In genomic region chr1:186719708-186720107, GRCm38 (mm10) we compare ENCODE assay signal across 13 mouse cellular contexts. TPM values are rescaled to one million over a fixed set of nuclear protein-coding genes. Genes with fewer than 3 reads are reported as not detected.
A peak's percentile ranks its signal among the peaks of the same experiment; 100 is the strongest.
DNase-seq lines count a peak whose midpoint lies in the region; ATAC-seq and TF ChIP-seq lines count a peak whose summit lies in the region.
"Had no signal": no experiment of that assay in that cellular context is flagged by ENCODE, and none has a peak within 500 bp of the region (broad histone marks: within the 10 kb centered on the region; RNA-seq: fewer than 3 reads in every experiment).

No protein-coding gene starts in this region.

- TF ChIP-seq EP300 in heart, postnatal 0 days (IDR thresholded peaks at IDR 0.05; ENCODE audit: low read depth) = no peak
- TF ChIP-seq EP300 in MEL (IDR thresholded peaks at IDR 0.05; ENCODE audit: low read depth in 1 of 2, low read length in 2 of 2) = no peak

- no peak for TF ChIP-seq POLR2A in MEL (IDR thresholded peaks at IDR 0.05; ENCODE audit: control insufficient read depth in 1 of 2, insufficient read depth in 1 of 2, low read depth in 1 of 2, low read length in 2 of 2, poor library complexity in 1 of 2)
- no peak for TF ChIP-seq POLR2A in brain, embryonic 14.5 days (IDR thresholded peaks at IDR 0.05; ENCODE audit: borderline replicate concordance, extremely low read depth, insufficient read depth, insufficient read length, poor library complexity, severe bottlenecking)

- TF ChIP-seq CTCF in heart, postnatal 0 days (IDR thresholded peaks at IDR 0.05; ENCODE audit: low read depth) = peak; percentile 6; the same call in 1 of the 2 replicates
- peak; percentile 49 for TF ChIP-seq CTCF in lung, embryonic 14.5 days (IDR thresholded peaks at IDR 0.05; ENCODE audit: low read depth)
- TF ChIP-seq CTCF in MEL (IDR thresholded peaks at IDR 0.05 in 2 of 3, conservative IDR thresholded peaks at IDR 0.05 in 1 of 3; ENCODE audit: control insufficient read depth in 1 of 3, insufficient read depth in 1 of 3, low read depth in 2 of 3, low read length in 3 of 3, poor library complexity in 1 of 3, severe bottlenecking in 1 of 3) = peak; percentile 42 to 58 (median 46)
- peak; percentile 39; the same call in 1 of the 2 replicates for TF ChIP-seq CTCF in brain, embryonic 14.5 days (IDR thresholded peaks at IDR 0.05; ENCODE audit: borderline replicate concordance, extremely low read depth, insufficient read depth, insufficient read length)

- DNase-seq in heart, postnatal 0 days (ENCODE audit: low spot score) = no peak
- no peak for DNase-seq in heart, adult 9 months (ENCODE audit: low spot score in 2 of 2)
- DNase-seq in lung, embryonic 14.5 days = peak; percentile 39
- no peak for DNase-seq in lung, postnatal 14 days
- DNase-seq in MEL (ENCODE audit: low read depth, low spot score) = peak; percentile 37
- DNase-seq in brain, embryonic 14.5 days (ENCODE audit: low read depth) = no peak
- DNase-seq in spleen, adult 18-20 months = no peak
- DNase-seq: thymus, adult 2 months had no signal

- WGBS in heart, postnatal 0 days = 91% methylated on average over 9 of the region's 9 CpGs
- 93% methylated on average over 9 of the region's 9 CpGs for WGBS in lung, embryonic 14.5 days

- TF ChIP-seq RAD21 in MEL (IDR thresholded peaks at IDR 0.05; ENCODE audit: low read depth, low read length) = no peak

- ATAC-seq in heart, postnatal 0 days (ENCODE audit: insufficient read depth, low read depth) = no peak
- ATAC-seq in lung, embryonic 14.5 days (ENCODE audit: insufficient read depth) = no peak
- ATAC-seq: inflammation-experienced regulatory T-cells, adult 6 months had no signal

- H3K9ac ChIP-seq in heart, postnatal 0 days (replicated peaks; ENCODE audit: low read depth, low read length) = no peak overlapping the region
- no peak overlapping the region for H3K9ac ChIP-seq in lung, embryonic 14.5 days
- no peak overlapping the region for H3K9ac ChIP-seq in MEL (ENCODE audit: control insufficient read depth, low read depth, low read length, poor library complexity, severe bottlenecking)
- H3K9ac ChIP-seq: embryonic facial prominence, embryonic 13.5 days; heart, embryonic 13.5 days; limb, embryonic 13.5 days; neural tube, embryonic 13.5 days had no signal

- H3K4me1 ChIP-seq in heart, postnatal 0 days (ENCODE audit: control insufficient read depth, insufficient read depth) = no peaks in the 10 kb centered on the region
- 0 out of 2 replicates have a peak, but pooled peaks cover 3% of the 10 kb centered on the region for H3K4me1 ChIP-seq in lung, embryonic 14.5 days (ENCODE audit: insufficient read depth)
- no peaks in the 10 kb centered on the region for H3K4me1 ChIP-seq in MEL (ENCODE audit: control insufficient read depth in 1 of 2, insufficient read depth in 2 of 2, low read length in 2 of 2)
- H3K4me1 ChIP-seq: neural tube, embryonic 13.5 days had no signal

- no peak overlapping the region for H3K4me3 ChIP-seq in heart, postnatal 0 days (ENCODE audit: low read depth, low read length)
- no peak overlapping the region for H3K4me3 ChIP-seq in lung, embryonic 14.5 days (ENCODE audit: low read depth, low read length)
- H3K4me3 ChIP-seq in MEL (ENCODE audit: control insufficient read depth in 1 of 2, insufficient read depth in 1 of 2, low read depth in 2 of 2, low read length in 2 of 2) = no peak overlapping the region
- H3K4me3 ChIP-seq: embryonic facial prominence, embryonic 13.5 days; heart, embryonic 13.5 days; limb, embryonic 13.5 days; neural tube, embryonic 13.5 days had no signal

- H3K27me3 ChIP-seq in heart, postnatal 0 days (ENCODE audit: control insufficient read depth, insufficient read depth, low read length) = no peaks in the 10 kb centered on the region
- no peaks in the 10 kb centered on the region for H3K27me3 ChIP-seq in lung, embryonic 14.5 days (ENCODE audit: insufficient read depth, low read length)
- H3K27me3 ChIP-seq in MEL (ENCODE audit: control insufficient read depth in 1 of 2, insufficient read depth in 2 of 2, low read length in 2 of 2) = no peaks in the 10 kb centered on the region
- H3K27me3 ChIP-seq: embryonic facial prominence, embryonic 13.5 days; heart, embryonic 13.5 days; limb, embryonic 13.5 days; neural tube, embryonic 13.5 days had no signal

- H3K36me3 ChIP-seq in heart, postnatal 0 days (replicated peaks; ENCODE audit: control insufficient read depth, insufficient read depth, low read length) = peaks cover 22% of the 10 kb centered on the region
- peaks cover 38% of the 10 kb centered on the region for H3K36me3 ChIP-seq in lung, embryonic 14.5 days (ENCODE audit: insufficient read depth)
- H3K36me3 ChIP-seq in MEL (ENCODE audit: control insufficient read depth in 1 of 2, insufficient read depth in 2 of 2, low read length in 2 of 2) = peaks cover 0 to 10% of the 10 kb centered on the region in 2 experiments; a peak in 2 of 4 replicates

- H3K79me2 ChIP-seq in MEL (ENCODE audit: control insufficient read depth, insufficient read depth, low read length, poor library complexity) = peaks cover 7% of the 10 kb centered on the region

- H3K4me2 ChIP-seq in heart, postnatal 0 days (ENCODE audit: low read depth, low read length) = no peak overlapping the region
- no peak overlapping the region for H3K4me2 ChIP-seq in lung, embryonic 14.5 days
- H3K4me2 ChIP-seq: embryonic facial prominence, embryonic 13.5 days; heart, embryonic 13.5 days; limb, embryonic 13.5 days; neural tube, embryonic 13.5 days had no signal

- H3K27ac ChIP-seq in heart, postnatal 0 days (ENCODE audit: low read depth) = no peak overlapping the region
- H3K27ac ChIP-seq in lung, embryonic 14.5 days (ENCODE audit: low read depth) = no peak overlapping the region
- H3K27ac ChIP-seq in MEL (ENCODE audit: control insufficient read depth, low read depth, low read length) = no peak overlapping the region
- H3K27ac ChIP-seq: embryonic facial prominence, embryonic 13.5 days; heart, embryonic 13.5 days; limb, embryonic 13.5 days; neural tube, embryonic 13.5 days had no signal

- no peaks in the 10 kb centered on the region for H3K9me3 ChIP-seq in heart, postnatal 0 days (replicated peaks; ENCODE audit: control insufficient read depth, low read length)
- no peaks in the 10 kb centered on the region for H3K9me3 ChIP-seq in lung, embryonic 14.5 days (ENCODE audit: low read depth, low read length)
- no peaks in the 10 kb centered on the region for H3K9me3 ChIP-seq in MEL (replicated peaks; ENCODE audit: insufficient read depth, low read length)
- H3K9me3 ChIP-seq: embryonic facial prominence, embryonic 13.5 days; heart, embryonic 13.5 days; limb, embryonic 13.5 days; neural tube, embryonic 13.5 days had no signal

TF ChIP-seq in MEL, 35 proteins besides CTCF, POLR2A, EP300 and RAD21:
- TF ChIP-seq SMC3 (IDR thresholded peaks at IDR 0.05; ENCODE audit: low read depth, low read length) (peak; percentile 29; the same call in 1 of the 2 replicates), GABPA (IDR thresholded peaks at IDR 0.05; ENCODE audit: low read depth, low read length) (no peak)
TF ChIP-seq in MEL: peak in this region for 1.

RNA-seq across cellular contexts. Expression of gene Tgfb2, which starts 13.9 kb away (rescaled TPM):
- 14.8 and 17.7 TPM in 2 replicates for total RNA-seq in heart, postnatal 0 days (2014; rRNA removed; ENCODE audit: low replicate concordance)
- polyA plus RNA-seq in heart, postnatal 0 days (2015; fragmentation: Nextera tagmentation; extraction: Ambion mirVana) = 19.9 and 21.0 TPM in 2 replicates
- 83.9 and 86.5 TPM in 2 replicates for polyA plus RNA-seq in lung, embryonic 14.5 days (2014; fragmentation: Nextera tagmentation; extraction: Ambion mirVana)
- 0.12 and 0.29 TPM in 2 replicates for total RNA-seq in MEL (2012; rRNA removed)
- polyA plus RNA-seq in MEL (2012; ENCODE audit: insufficient read depth in 1 of 2, insufficient read length in 2 of 2, low read depth in 1 of 2, low replicate concordance in 2 of 2, missing spikeins in 1 of 2) = under 1 TPM in 1 of 2 experiments, not detected in 1; 0.19 TPM
- 2.2 and 6.0 TPM in 2 replicates for polyA plus RNA-seq in brain, embryonic 14.5 days (2012; rRNA removed)

RNA-seq across cellular contexts. Expression of gene Rrp15, which starts 29.4 kb away (rescaled TPM):
- total RNA-seq in heart, postnatal 0 days (2014; rRNA removed; ENCODE audit: low replicate concordance) = 1.6 and 4.7 TPM in 2 replicates
- polyA plus RNA-seq in heart, postnatal 0 days (2015; fragmentation: Nextera tagmentation; extraction: Ambion mirVana) = 19.2 and 21.8 TPM in 2 replicates
- polyA plus RNA-seq in lung, embryonic 14.5 days (2014; fragmentation: Nextera tagmentation; extraction: Ambion mirVana) = 79.0 and 79.7 TPM in 2 replicates
- total RNA-seq in MEL (2012; rRNA removed) = 124 and 130 TPM in 2 replicates
- 100 to 1,000 TPM in 1 of 2 experiments, not detected in 1; 142 TPM for polyA plus RNA-seq in MEL (2012; ENCODE audit: insufficient read depth in 1 of 2, insufficient read length in 2 of 2, low read depth in 1 of 2, low replicate concordance in 2 of 2, missing spikeins in 1 of 2)
- polyA plus RNA-seq in brain, embryonic 14.5 days (2012; rRNA removed) = 14.8 and 18.7 TPM in 2 replicates

Comparison
In these comparisons a context has a peak if more than half of its experiments do, and no peak if none do; other contexts are left out.
1. DNase-seq: peak in lung, embryonic 14.5 days (single experiment) and MEL (single experiment); none in heart, postnatal 0 days (single experiment), heart, adult 9 months (0 of 2), lung, postnatal 14 days (single experiment), brain, embryonic 14.5 days (single experiment) and spleen, adult 18-20 months (0 of 2).
2. Peak in every context shown above with its lines, with median percentiles within 50 percentile points of each other: CTCF ChIP-seq.